Mouse (Mus musculus): ENCODE results near the gene Prss53. TPM values are rescaled to one million over a fixed set of nuclear protein-coding genes. Genes with fewer than 3 reads are reported as not detected.
A peak's percentile ranks its signal among the peaks of the same experiment; 100 is the strongest.

Prss53 gene
- under 1 TPM; 0.49 to 0.73 TPM for total RNA-seq (2021)

DNA sequence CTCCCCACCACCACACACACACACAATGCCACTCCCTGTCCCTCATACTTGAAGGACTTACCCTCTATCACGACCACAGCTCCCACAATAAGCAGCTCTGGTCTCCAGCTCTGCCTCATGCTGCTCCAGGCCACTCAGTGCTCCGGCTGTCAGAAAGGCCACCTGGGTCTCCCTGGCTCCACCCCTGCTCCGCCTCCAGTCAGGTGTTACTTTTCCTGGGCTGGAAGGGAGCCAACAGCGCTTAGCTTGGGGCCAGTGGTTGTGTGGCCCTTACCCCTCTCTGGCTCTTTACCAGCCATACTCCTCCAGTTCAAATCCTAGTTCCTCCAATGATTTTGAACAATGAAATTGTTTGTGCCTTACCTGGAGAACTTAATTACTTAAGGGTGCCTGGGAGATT, at the start of gene Prss53:
TSS of gene Prss53 (minus strand) at position 173 of the 400 bp plus-strand sequence.
- DNase-seq (ENCODE audit: extremely low spot score in 1 of 2, low spot score in 2 of 2), result no peak
- intact Hi-C loops (cut with DNase I), result no loop called here

DNA sequence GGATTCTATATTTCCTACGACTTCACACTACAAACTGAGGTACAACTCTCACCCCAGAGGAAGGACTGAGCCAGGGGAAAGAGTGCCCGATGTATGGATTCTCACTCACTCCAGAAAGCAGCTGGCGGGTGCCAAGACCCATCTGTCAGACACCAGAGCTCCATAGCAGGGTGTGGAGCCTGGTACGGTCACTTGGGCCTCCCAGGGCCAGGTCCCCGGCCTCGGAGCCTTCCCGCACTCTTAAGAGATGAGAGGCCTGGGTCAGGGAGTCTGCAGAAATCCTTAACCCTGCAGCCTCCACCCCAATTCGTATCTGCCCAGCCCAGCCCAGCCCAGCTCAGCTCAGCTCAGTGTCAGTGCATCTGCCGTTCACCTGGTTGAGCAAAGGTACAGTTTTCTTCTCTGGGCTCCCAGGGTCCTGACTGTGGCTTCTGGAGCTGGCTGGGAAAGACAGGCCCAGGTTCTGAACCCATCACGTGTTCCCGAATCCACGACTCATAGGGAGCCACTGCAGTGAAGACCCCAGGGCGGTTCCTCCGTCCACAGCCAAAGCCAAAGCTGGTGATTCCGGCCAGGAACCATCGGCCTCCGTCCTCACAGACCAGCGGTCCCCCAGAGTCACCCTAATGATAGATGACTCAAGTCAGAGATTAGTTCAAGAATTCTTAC, 45.6 kb upstream of the Prss53 start:
- intact Hi-C loops (cut with DNase I), result no loop called here
- no peak for DNase-seq (ENCODE audit: extremely low spot score in 1 of 2, low spot score in 2 of 2)

DNA sequence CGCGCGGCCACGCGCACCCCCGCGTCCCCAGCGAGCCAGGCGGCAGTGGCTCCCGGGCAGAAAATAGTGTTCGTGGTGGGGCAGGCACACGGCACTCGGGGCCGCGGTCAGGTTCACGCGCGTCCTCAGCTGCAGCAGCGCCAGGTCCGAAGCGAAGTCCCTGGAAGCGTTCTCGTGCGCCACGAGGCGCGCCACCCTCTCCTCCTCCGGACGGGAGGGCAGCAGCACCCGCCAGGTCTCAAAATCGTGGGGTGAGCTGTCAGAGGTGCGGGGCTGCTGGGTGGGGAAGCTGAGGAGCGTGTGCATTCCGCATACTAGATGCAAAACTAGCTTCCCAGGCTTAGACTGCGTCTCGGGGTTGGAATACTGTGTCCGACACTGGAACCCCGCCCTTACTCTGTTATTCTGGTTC, 45.0 kb upstream of the Prss53 start:
- DNase-seq (ENCODE audit: extremely low spot score in 1 of 2, low spot score in 2 of 2), result no peak
- intact Hi-C loops (cut with DNase I), result no loop called here

DNA sequence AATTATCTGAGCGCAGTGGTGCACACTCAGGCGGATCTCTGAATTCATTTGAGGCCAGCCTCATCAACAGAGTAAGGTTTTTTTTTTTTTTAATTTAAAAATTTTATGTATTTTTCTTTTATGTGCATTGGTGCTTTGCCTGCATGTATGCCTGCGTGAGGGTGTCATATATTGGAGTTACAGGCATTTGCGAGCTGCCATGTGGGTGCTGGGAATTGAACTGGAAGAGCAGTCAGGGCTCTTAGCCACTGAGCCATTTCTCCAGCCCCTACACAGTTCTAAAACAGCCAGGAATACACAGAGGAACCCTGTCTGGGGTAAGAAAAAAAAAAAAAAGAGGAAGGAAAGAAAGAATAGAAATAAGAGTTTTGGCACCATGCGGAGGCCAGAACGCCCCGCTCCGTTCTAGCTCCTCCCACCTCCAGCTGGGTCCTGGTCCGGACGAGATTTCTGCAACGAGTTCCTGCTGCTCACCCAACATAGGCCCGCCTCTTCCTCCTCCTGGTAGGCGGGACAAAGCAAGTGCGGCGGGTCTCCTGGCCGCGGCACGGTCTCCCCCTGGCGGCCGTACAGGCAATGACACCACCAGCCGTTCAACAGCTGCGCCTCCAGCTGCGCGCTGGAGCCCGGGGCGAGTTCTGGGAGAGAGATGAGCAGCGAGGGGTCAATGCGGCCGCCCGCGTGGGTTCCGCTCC, 44.4 kb upstream of the Prss53 start:
- intact Hi-C loops (cut with DNase I), result no loop called here
- peak; percentile 93 to 96 for DNase-seq (ENCODE audit: extremely low spot score in 1 of 2, low spot score in 2 of 2)

DNA sequence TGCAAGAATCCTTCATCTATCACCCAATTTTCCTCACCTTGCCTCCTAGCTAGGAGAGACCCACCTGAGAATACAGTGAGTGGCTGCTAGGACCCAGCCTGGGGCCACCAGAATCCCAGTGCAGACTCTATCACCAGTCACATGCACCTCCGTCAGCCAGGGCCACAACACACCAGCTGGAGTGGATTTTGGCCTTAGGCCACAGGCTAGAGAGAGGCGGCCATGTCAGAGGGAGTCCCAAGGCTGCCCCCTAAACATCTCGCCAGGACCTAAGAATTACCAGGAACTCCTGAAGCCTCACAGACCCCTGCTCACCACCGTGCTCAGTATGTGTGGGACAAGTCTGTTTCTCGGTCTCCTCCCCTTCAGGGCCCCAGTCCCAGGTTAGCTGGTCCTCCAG, 43.3 kb upstream of the Prss53 start:
- DNase-seq (ENCODE audit: extremely low spot score in 1 of 2, low spot score in 2 of 2), result no peak
- intact Hi-C loops (cut with DNase I), result no loop called here

DNA sequence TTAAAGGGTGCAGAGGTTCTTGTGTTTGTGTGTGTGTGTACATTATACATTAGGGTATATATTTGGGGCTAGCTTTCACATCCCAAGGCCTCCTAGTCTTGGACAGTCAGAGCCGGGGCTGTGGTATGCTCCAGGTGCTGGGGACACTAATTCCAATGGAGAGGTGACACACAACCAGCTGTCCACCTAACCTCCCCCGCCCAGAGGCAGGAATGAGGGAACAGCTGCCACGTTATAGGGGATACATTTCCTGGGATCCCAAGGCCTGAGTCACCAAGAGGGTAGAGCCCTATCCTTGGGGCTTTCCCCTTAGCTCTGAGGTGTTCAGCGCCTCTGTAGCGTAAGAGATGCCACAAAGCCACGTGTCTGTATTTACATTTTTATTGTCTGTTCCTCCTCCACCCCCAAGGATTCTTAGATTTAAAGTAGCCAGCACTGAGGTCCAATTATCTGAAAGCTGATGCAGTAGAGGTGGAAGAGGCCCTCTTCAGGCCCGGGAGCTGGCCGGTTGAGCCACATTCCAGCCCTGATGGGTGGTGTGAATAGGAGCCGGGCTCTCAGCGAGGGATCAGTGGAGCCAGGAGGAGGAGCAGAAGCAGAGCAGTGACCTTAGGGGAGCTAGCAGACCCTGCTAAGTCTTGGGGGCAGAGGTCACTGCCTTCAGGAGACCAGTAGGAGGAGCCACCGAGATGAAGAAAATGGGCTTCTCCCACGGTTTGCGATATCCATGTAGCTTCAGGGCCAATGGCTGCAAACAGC, 41.7 kb upstream of the Prss53 start:
- intact Hi-C loops (cut with DNase I), result no loop called here
- no peak for DNase-seq (ENCODE audit: extremely low spot score in 1 of 2, low spot score in 2 of 2)

DNA sequence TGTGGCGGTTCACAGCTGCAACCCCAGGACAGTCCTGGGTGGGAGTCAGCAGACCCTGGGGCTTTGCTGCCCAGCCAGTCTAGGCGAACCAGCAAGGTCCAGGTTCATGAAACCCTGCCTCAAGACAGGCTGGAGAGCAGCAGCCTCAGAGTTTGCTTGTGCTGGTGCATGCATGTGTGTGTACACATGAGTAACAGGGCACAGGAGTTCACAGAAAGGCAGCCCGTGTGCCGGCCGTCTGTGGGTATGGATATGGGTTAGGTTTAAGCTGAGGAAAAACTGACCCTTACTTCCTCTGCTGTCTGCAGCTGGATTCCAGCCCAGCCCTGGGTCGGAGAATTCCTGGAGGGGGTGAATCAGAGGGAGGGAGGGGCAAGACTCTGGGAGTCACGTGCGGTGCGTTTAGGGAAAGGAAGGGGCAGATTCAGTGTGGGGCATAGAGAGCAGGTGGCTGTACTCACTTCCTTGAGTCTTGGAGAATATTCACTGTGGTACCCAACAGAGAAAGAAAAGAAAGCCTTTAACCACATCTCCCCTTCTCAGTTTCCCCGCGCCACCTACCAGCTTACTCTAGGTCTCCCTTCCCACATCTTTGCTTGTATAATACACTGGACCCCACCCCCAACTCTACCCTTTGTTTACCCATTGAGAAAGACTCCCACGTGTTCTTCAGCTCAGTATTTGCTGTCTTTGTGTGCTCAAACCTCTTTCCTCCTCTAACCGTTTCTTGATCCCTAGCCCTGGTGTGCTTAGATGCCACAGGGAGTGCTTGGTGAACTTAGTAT, 40.8 kb upstream of the Prss53 start:
- DNase-seq (ENCODE audit: extremely low spot score in 1 of 2, low spot score in 2 of 2), result peak in 1 of 2 experiments; percentile 62
- intact Hi-C loops (cut with DNase I), result no loop called here

DNA sequence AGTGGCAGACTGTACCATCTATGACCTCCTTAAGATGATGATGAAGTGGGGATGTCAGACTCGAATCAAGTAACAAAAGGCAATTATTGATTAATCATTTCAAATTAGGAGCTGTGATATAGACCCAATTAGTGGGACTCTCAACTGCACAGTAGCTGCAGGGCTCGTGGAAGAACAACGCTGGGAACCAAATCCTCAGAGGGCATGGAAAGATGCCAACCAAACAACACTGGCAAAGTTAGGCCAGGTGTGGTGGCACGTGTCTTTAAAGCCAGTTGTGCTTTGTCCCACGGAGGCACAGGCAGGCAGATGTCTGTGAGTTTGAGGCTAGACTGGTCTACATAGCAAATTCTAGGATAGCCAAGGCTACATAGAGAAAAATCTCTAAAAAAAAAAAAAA, 39.9 kb upstream of the Prss53 start:
- intact Hi-C loops (cut with DNase I), result no loop called here
- DNase-seq (ENCODE audit: extremely low spot score in 1 of 2, low spot score in 2 of 2), result no peak

DNA sequence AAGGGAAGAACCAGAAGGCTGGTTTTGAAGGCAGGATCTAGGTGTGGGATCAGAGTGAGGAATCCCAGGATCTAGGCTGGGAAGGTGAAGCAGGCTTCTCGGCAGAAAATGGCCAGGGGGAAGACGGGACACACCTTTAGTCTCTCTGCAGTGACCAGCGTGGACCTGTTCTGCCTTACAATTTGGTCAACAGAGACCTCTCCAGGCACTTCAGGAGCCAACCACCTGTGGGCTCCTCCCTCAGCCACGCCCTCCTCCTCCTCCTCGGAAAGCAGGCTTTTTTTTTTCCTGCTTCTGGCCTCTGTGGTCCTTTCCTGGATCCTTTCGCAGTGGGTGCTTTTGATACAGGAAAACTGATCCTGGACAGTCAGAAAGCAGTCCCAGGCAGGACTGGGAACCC, 39.2 kb upstream of the Prss53 start, which contains the start of gene Prss8:
TSS of gene Prss8 (minus strand) at position 182 of the 400 bp plus-strand sequence.
- DNase-seq (ENCODE audit: extremely low spot score in 1 of 2, low spot score in 2 of 2), result no peak
- intact Hi-C loops (cut with DNase I), result no loop called here

DNA sequence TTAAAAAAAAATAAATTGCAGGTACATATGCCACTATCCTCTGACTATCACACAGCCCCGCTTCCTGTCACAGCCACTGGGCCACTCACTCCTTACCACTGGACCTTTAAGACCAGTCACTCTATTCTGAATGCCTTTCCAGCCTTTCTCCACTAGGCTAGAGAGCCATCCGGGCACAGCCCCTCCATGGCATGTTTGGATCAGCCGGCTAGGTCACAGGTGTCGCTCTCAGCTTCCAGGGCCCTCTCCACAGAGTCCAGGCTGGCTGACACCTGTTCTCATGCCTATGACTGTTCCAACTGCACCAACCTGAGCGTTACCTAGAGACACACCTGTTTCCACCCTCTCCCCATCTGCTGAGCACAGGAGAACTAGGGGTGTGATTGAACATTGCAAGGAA, 37.8 kb upstream of the Prss53 start:
- DNase-seq (ENCODE audit: extremely low spot score in 1 of 2, low spot score in 2 of 2), result no peak
- intact Hi-C loops (cut with DNase I), result no loop called here

DNA sequence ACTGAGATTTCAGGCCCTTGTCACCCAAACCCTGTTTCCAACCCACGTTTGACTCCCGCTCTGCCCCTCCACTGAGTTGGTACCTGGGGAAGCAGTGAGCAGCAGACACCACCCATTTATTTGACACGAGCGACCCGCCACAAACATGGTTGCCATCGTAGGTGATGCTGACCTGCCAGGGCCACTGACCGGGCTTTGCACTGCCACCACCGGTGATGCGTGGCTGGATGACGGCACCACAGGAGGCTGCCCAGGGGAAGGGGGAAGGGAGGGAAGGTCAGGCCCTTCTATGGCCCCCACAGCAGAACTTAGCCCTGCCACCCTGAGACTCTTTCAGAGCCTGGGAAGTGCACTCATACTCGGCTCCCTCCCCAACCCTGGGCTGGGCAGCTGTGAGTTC, 37.0 kb upstream of the Prss53 start:
- intact Hi-C loops (cut with DNase I), result no loop called here
- no peak for DNase-seq (ENCODE audit: extremely low spot score in 1 of 2, low spot score in 2 of 2)

DNA sequence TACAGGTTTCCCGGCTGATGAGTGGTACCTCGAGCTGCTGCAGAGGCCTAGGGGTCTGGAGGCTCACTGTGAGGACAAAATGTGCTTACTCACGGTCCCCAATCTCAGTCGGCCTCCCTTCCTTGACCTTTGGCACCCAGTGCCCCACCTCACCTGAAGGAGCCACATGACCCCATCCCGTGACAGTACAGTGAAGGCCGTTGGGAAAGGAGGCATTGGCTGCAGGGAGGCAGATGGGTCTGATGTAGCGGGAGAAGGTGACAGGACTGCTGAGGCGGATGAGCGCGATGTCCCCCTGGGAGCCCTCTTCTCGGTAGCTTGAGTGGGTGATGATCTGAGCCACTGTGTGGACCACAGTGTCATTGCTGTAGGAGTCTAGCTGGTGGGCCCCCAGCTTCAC, 36.1 kb upstream of the Prss53 start:
- intact Hi-C loops (cut with DNase I), result no loop called here
- no peak for DNase-seq (ENCODE audit: extremely low spot score in 1 of 2, low spot score in 2 of 2)

DNA sequence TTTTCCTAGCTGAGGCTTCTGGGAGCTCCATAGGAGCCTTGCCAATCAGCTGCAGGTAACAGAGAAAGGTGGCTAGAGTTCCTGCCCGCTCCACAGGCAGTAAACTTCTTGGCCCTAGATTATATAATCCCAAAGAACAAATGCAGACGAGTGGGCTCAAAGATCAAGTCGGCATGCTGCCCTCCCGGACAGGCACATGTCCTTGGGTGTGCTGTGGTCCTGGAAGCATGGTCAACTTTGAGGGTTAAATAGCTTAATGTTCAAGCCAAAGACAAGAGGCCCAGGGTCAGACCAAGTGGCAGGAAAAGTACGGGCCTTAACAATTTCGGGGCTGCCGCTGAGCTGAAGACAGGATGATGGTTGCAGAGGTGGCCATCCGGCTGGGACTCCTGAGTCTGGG, 35.3 kb upstream of the Prss53 start:
- no peak for DNase-seq (ENCODE audit: extremely low spot score in 1 of 2, low spot score in 2 of 2)
- intact Hi-C loops (cut with DNase I), result no loop called here

DNA sequence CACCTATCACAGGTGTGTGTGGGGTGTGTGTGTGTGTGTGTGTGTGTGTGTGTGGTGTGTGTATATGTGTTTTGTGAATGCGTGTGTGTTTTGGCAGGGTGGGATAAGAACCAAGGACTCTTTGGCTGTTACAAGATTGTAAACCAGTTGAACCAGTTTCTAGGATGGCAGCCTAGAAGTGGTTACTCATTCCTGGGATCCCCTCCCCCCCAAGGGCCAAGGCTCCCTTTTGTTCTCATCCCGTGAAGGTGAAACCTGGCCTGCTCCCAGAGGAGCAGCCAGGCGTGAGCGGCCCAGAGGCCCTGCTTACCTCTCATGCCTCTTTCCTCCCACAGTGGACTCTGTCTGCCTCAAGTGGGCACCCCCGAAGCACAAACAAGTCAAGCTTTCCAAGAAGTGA, 34.5 kb upstream of the Prss53 start:
- no peak for DNase-seq (ENCODE audit: extremely low spot score in 1 of 2, low spot score in 2 of 2)
- intact Hi-C loops (cut with DNase I), result no loop called here

DNA sequence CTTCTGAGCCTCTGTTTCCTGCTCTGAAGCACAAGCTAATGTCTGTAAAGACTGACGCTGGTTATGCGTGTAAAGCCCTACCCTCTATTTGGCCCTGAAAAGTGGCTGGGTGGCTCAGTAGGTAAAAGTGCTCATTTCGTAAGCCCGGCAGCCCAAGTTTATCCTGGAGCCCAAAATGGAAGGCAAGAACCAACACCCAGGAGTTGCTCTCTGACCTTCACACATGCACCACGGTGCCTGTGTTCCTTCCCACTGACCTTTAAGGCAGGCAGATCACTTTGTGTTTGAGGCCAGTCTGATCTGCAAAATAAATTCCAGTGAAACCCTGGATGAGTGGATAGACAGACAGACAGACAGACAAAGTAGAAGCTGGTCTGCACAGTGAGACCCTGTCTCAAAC, 32.9 kb upstream of the Prss53 start:
- DNase-seq (ENCODE audit: extremely low spot score in 1 of 2, low spot score in 2 of 2), result no peak
- intact Hi-C loops (cut with DNase I), result no loop called here

DNA sequence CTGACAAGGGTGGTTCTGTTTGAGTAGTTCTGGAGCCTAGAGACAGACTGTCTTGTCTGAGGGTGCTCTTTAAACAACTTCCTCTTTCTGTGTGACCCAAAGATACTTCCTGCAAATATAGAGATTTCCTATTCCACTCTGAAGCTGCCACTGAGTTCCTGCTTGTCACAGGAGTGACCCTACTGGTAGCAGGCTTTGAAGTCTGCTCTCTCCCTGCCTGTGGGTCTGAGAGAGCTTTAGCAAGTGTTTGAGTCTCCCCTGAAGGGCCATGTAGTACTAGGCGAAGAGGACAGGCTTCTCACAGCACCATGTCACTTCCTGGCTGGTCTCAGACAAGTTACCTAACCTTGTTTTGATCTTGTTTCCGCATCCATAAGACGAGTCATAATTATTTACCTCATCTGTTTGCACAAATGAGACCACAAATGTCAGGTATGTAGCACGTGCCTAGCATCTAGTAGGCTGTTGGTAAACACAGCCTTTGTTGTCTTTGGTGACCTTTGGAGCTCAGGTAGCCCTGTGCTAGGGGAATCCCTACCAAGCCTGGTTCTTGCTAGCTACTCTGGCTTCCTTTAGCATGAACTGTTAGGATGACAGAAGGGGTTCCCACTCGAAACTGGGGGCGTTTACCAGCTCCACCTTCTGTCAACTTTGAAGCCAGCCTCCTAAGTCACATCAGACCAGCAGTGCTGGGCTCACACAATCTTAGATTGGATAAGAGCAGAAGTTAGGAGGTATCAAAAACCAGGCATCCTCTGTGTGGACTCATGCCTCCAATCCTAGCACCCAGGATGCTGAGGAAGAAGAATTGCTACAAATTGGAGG, 31.9 kb upstream of the Prss53 start:
- no peak for DNase-seq (ENCODE audit: extremely low spot score in 1 of 2, low spot score in 2 of 2)
- intact Hi-C loops (cut with DNase I), result no loop called here

DNA sequence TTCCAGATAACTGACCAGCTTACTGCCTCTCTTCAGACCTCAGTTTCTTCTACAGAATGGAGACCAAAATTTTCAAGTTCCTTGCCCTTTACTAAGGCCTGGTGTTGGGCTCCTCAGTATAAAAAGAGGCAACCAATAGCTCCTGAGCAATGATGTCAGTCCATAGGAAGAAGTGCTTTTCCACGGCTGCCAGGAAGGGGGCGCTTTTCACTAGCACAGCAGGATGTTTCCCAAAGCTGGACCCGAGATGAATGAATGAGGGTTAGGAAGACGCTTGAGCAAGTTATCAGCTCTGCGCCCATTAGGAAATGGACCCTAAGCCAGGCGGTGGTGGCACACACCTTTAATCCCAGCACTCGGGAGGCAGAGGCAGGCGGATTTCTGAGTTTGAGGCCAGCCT, 30.7 kb upstream of the Prss53 start:
- intact Hi-C loops (cut with DNase I), result no loop called here
- no peak for DNase-seq (ENCODE audit: extremely low spot score in 1 of 2, low spot score in 2 of 2)

DNA sequence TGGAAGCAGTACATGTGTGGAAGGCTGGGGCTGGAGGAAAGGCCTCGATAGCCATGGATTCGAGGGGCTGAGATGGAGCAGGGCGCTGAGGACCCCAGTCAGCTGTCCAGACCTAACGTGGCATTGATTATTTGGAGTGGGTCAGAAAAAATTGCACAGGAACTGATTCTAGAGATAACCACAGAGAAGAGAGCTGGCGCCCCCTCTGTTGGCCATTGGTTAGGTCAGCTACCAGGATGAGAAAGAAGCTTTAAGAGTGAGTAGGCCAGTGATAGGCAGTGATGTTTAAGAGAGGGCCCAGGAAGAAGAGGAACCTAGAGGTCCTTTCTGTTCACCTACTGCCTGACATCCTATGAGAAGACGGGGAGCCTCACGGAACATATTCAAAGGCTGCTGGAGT, 28.5 kb upstream of the Prss53 start:
- DNase-seq (ENCODE audit: extremely low spot score in 1 of 2, low spot score in 2 of 2), result no peak
- intact Hi-C loops (cut with DNase I), result no loop called here

Measured in left cerebral cortex, postnatal 10 days (tissue).